Mouse (Mus musculus) c-Kit-negative CD71-positive TER-119-positive erythroid progenitor cells, embryonic 14.5 days (primary cell): ENCODE data around the gene Tcap.
A peak's percentile ranks its signal among the peaks of the same experiment; 100 is the strongest.

ENCODE experiments used
- DNase-seq: peaks from one replicate; pipeline ENCODE4 v3.0.0-alpha.2; 2013; ENCODE audit warnings: low read depth, low spot score

Tcap gene

DNA sequence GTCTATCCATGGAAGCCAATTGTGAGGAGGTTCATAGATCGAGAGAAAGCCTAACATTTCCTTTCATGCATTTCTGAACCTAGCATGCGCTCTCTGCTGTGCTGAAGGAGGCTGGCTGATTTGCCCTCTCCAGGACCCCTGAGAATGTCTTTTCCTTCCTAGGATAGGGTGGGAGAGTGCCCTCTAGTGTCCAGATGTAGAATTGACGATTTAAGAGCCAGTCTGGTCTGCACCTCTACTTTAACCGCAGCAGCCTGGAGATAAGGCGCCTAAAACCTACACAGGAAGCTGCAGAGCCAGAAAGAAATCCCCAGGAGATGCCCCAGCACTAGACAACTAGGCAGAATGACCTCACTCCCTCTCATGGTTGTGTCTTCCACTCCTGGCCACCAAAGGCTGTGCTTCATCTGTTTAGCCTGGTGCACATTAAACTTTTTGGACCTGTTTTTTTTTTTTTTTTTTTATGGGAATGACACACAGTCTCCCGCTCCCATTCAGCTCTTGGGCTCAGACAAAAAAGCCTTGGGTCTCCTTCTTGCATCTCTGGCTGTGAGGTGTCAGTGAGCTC, 27.8 kb upstream of the Tcap start:
- DNase-seq, result peak; percentile 55

- DNase-seq, result no peak
These were observed 26.8 kb upstream of the Tcap start for GRCm38 (mm10) chr11:98356625-98357394.

DNA sequence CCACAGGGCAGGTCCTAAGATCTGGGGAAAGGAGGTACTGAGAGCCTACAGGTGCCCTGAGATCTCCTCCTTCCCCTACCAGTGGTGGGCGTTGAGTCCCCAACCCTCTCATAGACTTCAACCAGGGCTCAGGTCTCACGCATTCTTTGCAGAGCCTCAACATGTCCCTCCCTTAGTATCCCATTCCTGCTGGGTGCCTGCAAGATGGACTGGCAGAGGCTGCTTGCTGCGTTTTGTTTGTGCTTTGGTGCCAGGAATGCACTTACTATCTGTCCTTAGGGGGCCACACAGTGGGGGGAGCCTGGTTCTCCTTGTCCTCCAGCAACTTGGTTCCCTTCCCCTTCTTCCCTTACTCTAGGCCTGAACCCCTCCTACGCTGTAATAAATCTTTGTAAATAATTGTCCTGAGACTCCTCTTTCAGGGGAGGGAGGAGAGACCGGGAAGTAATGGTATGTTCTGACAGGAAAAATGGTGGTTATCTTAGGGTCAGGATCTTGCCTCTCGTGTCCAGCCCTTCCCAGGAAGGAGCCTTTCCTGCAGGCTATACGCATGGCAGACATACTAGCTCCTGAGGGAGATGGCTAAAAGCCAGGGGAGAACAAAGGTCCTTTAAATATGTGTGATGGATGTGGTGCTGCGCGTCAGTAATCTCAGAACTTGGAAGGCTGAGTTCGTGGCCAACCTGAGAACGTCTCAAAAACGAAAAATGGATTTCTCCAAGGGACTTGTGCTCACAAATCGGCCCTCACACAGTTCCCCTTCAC, 26.0 kb upstream of the Tcap start:
- DNase-seq, result no peak

- peak; percentile 83 for DNase-seq
These were observed 25.2 kb upstream of the Tcap start, which contains the start of gene Stard3 for GRCm38 (mm10) chr11:98358161-98359083. Stard3 (plus strand) TSS chr11:98358368.

- DNase-seq, result no peak
These were observed 22.6 kb upstream of the Tcap start for GRCm38 (mm10) chr11:98360866-98361521.

DNA sequence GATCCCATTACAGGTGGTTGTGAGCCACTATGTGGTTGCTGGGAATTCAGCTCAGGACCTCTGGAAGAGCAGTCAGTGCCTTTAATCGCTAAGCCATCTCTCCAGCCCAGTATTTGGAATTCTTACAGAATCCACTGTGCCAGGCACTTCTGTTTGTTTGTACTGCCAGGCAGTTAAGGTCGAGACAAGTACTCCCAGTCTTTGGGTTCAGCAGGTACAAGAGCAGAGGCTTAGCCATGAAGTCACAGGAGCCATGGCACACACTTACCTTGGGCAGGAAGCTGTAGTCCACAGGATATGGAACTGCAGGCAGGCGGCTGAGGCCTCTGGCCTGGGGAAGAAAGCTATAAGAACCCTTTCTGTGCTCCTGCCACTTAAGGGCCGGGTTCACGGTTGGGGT, 19.8 kb upstream of the Tcap start:
- no peak for DNase-seq

GRCm38 (mm10) chr11:98364410-98364809, 19.2 kb upstream of the Tcap start:
- DNase-seq, result no peak

- no peak for DNase-seq
These were observed 17.3 kb upstream of the Tcap start for GRCm38 (mm10) chr11:98366290-98366689.

GRCm38 (mm10) chr11:98367171-98367862, 16.3 kb upstream of the Tcap start:
- DNase-seq, result no peak

DNA sequence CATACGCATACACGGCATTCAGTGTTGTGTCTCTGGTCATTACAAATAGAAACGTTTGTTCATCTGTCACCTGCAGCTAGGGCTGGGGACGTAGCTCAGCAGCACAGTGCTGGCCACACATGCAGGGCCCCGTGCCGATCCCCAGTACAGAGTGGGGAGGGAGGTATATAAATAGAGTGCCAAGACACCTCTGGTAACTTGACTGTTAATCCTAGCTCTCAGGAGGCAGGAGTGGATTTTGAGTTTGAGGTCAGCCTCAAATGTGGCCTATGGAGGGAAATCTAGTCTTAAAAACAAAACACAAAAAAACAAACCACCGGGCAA, 15.8 kb upstream of the Tcap start:
- no peak for DNase-seq

DNA sequence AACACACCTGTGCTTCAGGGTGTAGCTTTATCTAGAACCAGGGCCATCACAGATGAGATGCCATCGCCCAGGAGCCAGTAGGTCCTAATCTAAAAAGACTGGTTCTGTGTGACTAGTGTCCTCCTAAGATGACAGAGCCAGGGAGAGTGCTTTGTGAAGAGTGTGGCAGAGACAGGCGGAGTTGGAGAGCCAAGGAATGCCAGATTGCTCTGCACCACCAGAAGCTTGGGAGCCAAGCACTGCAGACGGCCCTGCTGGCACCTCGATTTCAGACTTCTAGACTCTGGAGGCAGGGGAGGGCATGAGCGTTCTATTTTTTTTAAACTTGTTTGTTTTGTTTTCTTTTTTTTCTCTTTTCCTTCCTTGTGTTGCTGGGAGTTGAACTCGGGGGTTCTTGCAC, 14.3 kb upstream of the Tcap start:
- no peak for DNase-seq

GRCm38 (mm10) chr11:98370588-98370987, 13.0 kb upstream of the Tcap start:
- no peak for DNase-seq

DNA sequence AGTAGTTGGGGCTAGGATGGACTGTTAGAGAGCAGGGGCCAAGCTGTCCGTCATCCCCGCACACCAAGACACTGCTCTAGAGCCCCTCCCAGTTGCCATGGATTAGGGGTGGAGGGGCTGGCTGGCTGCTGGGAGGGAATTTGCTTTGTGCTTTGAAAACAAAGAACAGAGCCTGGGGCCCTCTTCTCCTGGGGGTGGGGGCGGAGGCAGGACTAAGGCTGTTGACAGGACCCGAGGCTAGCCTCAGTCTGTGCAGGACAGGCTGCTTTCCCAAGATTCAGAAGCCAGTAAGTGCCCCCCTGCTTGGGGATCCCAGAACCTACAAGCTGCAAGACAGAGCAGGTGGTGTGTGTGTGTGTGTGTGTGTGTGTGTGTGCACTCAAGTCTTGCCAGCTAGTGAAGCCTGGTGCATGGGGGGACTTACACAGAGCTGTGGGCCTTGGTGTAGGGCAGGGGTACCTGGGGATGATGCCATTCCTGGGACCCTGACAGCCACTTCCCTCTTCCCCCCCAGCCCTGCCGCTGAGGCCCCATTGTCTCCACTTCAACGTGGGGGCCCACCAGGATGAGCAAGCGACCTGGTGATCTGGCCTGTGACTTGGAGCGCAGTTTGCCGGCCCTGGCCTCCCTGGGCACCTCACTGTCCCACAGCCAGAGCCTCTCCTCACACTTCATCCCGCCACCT, 11.9 kb upstream of the Tcap start:
- no peak for DNase-seq

GRCm38 (mm10) chr11:98372406-98372805, 11.2 kb upstream of the Tcap start:
- DNase-seq, result peak; percentile 53

- DNase-seq, result no peak
These were observed 10.4 kb upstream of the Tcap start for GRCm38 (mm10) chr11:98373244-98373643.

DNA sequence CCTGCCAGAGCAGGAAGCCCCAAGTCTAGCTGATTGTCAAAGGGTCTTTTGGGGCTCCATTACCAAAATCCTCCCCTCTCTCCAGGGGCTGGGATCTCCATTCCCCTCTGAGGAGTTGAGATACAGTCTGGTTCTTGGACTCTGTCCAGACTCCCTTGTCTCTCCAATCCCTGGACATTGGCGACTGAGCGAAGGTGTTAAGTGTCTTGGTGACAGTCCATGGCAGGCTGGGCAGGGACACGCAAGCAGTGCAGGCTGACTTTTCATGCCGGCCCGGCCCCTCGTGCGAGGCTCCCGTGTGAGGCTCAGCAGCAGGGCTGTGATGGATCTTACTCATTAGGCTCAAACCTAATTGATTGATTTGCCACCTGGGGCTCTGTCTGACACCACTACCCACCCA, 9.3 kb upstream of the Tcap start:
- DNase-seq, result no peak

- no peak for DNase-seq
These were observed 6.9 kb upstream of the Tcap start for GRCm38 (mm10) chr11:98376756-98377155.

DNA sequence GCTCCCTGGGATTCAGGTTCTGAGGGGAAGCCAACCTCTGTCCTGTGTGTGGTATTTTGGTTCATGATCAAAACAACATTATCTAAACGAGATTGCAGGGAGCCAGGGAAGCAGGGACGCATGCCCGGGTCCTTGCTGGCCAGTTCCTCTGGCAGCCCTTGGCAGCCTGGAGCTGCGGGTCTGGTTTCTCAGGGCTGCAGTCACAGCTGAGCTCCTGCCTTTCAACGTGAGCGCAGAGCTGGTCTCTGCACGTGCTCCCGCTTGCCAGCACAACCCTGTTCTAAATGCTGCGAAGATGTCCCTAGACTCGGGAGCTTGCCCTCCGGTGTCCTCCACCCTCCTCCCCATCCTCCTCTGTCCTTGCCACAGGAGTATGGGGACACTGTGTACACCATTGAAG, 5.8 kb upstream of the Tcap start:
- no peak for DNase-seq

GRCm38 (mm10) chr11:98379379-98379778, 4.2 kb upstream of the Tcap start:
- no peak for DNase-seq

GRCm38 (mm10) chr11:98380106-98380505, 3.5 kb upstream of the Tcap start:
- DNase-seq, result no peak
